Mouse (Mus musculus): ENCODE results near the gene Slco2a1. TPM values are rescaled to one million over a fixed set of nuclear protein-coding genes. Genes with fewer than 3 reads are reported as not detected.

Slco2a1 gene
- 38.0 and 84.7 TPM in 2 replicates for polyA plus RNA-seq (2012; rRNA removed)

DNA sequence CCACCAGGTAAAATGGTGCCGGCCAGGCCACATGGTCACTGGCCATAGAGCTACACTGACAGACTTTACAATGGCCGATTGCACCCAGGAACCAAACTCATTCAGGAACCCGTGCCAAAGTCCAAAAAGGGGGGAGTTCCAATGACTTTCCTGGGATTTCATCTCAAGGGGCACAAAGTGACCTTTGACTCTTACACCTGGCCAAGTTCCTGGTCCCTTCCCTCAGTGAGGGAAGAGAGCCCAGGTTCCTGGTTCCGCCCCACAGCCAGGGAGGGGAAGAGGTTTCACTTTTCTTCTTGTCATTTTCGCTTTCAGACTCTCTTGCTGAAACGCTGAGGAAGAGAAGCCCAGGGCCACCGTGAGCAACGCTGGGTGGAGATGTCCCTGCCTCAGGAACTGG lies at the start of gene Slco2a1:
Gene Slco2a1 (plus strand): TSS at position 251 of the 400 bp plus-strand sequence.
- no peaks in the 10 kb centered on the region for H3K27me3 ChIP-seq (ENCODE audit: control insufficient read depth, insufficient read depth, low read length)
- TF ChIP-seq POLR2A (IDR thresholded peaks at IDR 0.05; ENCODE audit: low read depth, low read length) (no peak), CTCF (IDR thresholded peaks at IDR 0.05; ENCODE audit: extremely low read depth, insufficient read length, insufficient replicate concordance, low read depth, low read length) (no peak)
- WGBS = 22% methylated on average over 8 of the region's 8 CpGs
- H3K4me1 ChIP-seq (ENCODE audit: control insufficient read depth, insufficient read depth, insufficient read length, low read length) = peaks cover 27% of the 10 kb centered on the region
- peak within 1 kb of the TSS; percentile 27; the same call in 1 of the 2 replicates for H3K4me3 ChIP-seq (ENCODE audit: low read depth, low read length)
- peak within 1 kb of the TSS; percentile 82 for H3K27ac ChIP-seq (ENCODE audit: insufficient read depth, low read depth, low read length)
- no peaks in the 10 kb centered on the region for H3K36me3 ChIP-seq (ENCODE audit: control insufficient read depth, insufficient read depth, low read length)

GRCm38 (mm10) chr9:102942221-102942620 lies 46.3 kb upstream of the Slco2a1 start:
- WGBS = 85% methylated on average over 4 of the region's 4 CpGs
- no peak for TF ChIP-seq POLR2A (IDR thresholded peaks at IDR 0.05; ENCODE audit: low read depth, low read length)
- TF ChIP-seq CTCF (IDR thresholded peaks at IDR 0.05; ENCODE audit: extremely low read depth, insufficient read length, insufficient replicate concordance, low read depth, low read length) = no peak

GRCm38 (mm10) chr9:102944891-102945290 lies 43.6 kb upstream of the Slco2a1 start:
- WGBS = 85% methylated on average over 9 of the region's 9 CpGs
- no peak overlapping the region for H3K27ac ChIP-seq (ENCODE audit: insufficient read depth, low read depth, low read length)
- no peaks in the 10 kb centered on the region for H3K36me3 ChIP-seq (ENCODE audit: control insufficient read depth, insufficient read depth, low read length)
- no peak for TF ChIP-seq POLR2A (IDR thresholded peaks at IDR 0.05; ENCODE audit: low read depth, low read length)
- TF ChIP-seq CTCF (IDR thresholded peaks at IDR 0.05; ENCODE audit: extremely low read depth, insufficient read length, insufficient replicate concordance, low read depth, low read length) = no peak
- no peaks in the 10 kb centered on the region for H3K4me1 ChIP-seq (ENCODE audit: control insufficient read depth, insufficient read depth, insufficient read length, low read length)
- no peaks in the 10 kb centered on the region for H3K27me3 ChIP-seq (ENCODE audit: control insufficient read depth, insufficient read depth, low read length)
- H3K4me3 ChIP-seq (ENCODE audit: low read depth, low read length) = no peak overlapping the region

More at GRCm38 (mm10) chr9:102942221-102942620, 46.3 kb upstream of the Slco2a1 start:
- H3K36me3 ChIP-seq (ENCODE audit: control insufficient read depth, insufficient read depth, low read length) = no peaks in the 10 kb centered on the region
- no peak overlapping the region for H3K4me3 ChIP-seq (ENCODE audit: low read depth, low read length)
- H3K27me3 ChIP-seq (ENCODE audit: control insufficient read depth, insufficient read depth, low read length) = no peaks in the 10 kb centered on the region
- no peaks in the 10 kb centered on the region for H3K4me1 ChIP-seq (ENCODE audit: control insufficient read depth, insufficient read depth, insufficient read length, low read length)
- H3K27ac ChIP-seq (ENCODE audit: insufficient read depth, low read depth, low read length) = no peak overlapping the region

DNA sequence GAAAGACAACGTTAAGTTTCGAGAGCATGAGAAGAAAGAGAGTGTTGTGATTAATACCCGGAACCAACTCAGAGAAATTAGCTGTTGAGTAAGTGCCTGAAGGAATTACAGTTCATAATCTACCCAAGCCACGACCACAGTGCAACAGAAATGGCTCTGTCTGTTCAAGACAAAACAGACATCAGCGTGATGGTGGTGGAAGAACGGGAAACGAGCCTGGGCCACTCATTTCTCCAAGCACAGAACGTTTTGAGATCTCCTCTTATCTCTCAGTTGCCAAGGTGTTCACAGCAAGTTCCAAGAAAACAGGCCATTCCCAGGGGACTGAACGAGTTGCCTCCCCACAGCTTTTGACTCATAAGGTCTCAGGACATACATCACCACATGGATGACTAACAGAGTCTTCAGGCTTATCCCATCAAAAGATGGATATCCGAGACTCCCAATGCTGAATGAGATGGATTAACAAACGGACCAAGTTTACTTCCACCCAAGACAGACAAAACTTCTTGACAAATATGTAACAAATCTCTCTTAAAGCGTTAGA lies 42.0 kb upstream of the Slco2a1 start:
- no peaks in the 10 kb centered on the region for H3K36me3 ChIP-seq (ENCODE audit: control insufficient read depth, insufficient read depth, low read length)

GRCm38 (mm10) chr9:102948706-102949105 lies 39.8 kb upstream of the Slco2a1 start:
- Histone ChIP-seq H3K27me3 (ENCODE audit: control insufficient read depth, insufficient read depth, low read length) (no peaks in the 10 kb centered on the region), H3K36me3 (ENCODE audit: control insufficient read depth, insufficient read depth, low read length) (no peaks in the 10 kb centered on the region), H3K4me1 (ENCODE audit: control insufficient read depth, insufficient read depth, insufficient read length, low read length) (no peaks in the 10 kb centered on the region), H3K4me3 (ENCODE audit: low read depth, low read length) (no peak overlapping the region), H3K27ac (ENCODE audit: insufficient read depth, low read depth, low read length) (no peak overlapping the region)
- 86% methylated on average over 5 of the region's 5 CpGs for WGBS
- TF ChIP-seq POLR2A (IDR thresholded peaks at IDR 0.05; ENCODE audit: low read depth, low read length) = no peak
- TF ChIP-seq CTCF (IDR thresholded peaks at IDR 0.05; ENCODE audit: extremely low read depth, insufficient read length, insufficient replicate concordance, low read depth, low read length) = no peak

More for the DNA sequence above, 42.0 kb upstream of the Slco2a1 start:
- Histone ChIP-seq H3K27me3 (ENCODE audit: control insufficient read depth, insufficient read depth, low read length) (no peaks in the 10 kb centered on the region), H3K4me1 (ENCODE audit: control insufficient read depth, insufficient read depth, insufficient read length, low read length) (no peaks in the 10 kb centered on the region), H3K27ac (ENCODE audit: insufficient read depth, low read depth, low read length) (no peak overlapping the region), H3K4me3 (ENCODE audit: low read depth, low read length) (no peak overlapping the region)
- TF ChIP-seq POLR2A (IDR thresholded peaks at IDR 0.05; ENCODE audit: low read depth, low read length) (no peak), CTCF (IDR thresholded peaks at IDR 0.05; ENCODE audit: extremely low read depth, insufficient read length, insufficient replicate concordance, low read depth, low read length) (no peak)
- 82% methylated on average over 12 of the region's 12 CpGs for WGBS

- WGBS = 78% methylated on average over 9 of the region's 9 CpGs
- H3K27me3 ChIP-seq (ENCODE audit: control insufficient read depth, insufficient read depth, low read length) = no peaks in the 10 kb centered on the region
- H3K36me3 ChIP-seq (ENCODE audit: control insufficient read depth, insufficient read depth, low read length) = no peaks in the 10 kb centered on the region
- TF ChIP-seq CTCF (IDR thresholded peaks at IDR 0.05; ENCODE audit: extremely low read depth, insufficient read length, insufficient replicate concordance, low read depth, low read length) (no peak), POLR2A (IDR thresholded peaks at IDR 0.05; ENCODE audit: low read depth, low read length) (no peak)
- no peak overlapping the region for H3K4me3 ChIP-seq (ENCODE audit: low read depth, low read length)
- H3K4me1 ChIP-seq (ENCODE audit: control insufficient read depth, insufficient read depth, insufficient read length, low read length) = no peaks in the 10 kb centered on the region
- no peak overlapping the region for H3K27ac ChIP-seq (ENCODE audit: insufficient read depth, low read depth, low read length)
Observed at GRCm38 (mm10) chr9:102951091-102951994, 37.2 kb upstream of the Slco2a1 start.

- no peaks in the 10 kb centered on the region for H3K27me3 ChIP-seq (ENCODE audit: control insufficient read depth, insufficient read depth, low read length)
- H3K4me1 ChIP-seq (ENCODE audit: control insufficient read depth, insufficient read depth, insufficient read length, low read length) = no peaks in the 10 kb centered on the region
- H3K4me3 ChIP-seq (ENCODE audit: low read depth, low read length) = no peak overlapping the region
- no peak overlapping the region for H3K27ac ChIP-seq (ENCODE audit: insufficient read depth, low read depth, low read length)
- no peaks in the 10 kb centered on the region for H3K36me3 ChIP-seq (ENCODE audit: control insufficient read depth, insufficient read depth, low read length)
- WGBS = 87% methylated on average over 3 of the region's 3 CpGs
- TF ChIP-seq POLR2A (IDR thresholded peaks at IDR 0.05; ENCODE audit: low read depth, low read length) (no peak), CTCF (IDR thresholded peaks at IDR 0.05; ENCODE audit: extremely low read depth, insufficient read length, insufficient replicate concordance, low read depth, low read length) (no peak)
Observed at GRCm38 (mm10) chr9:102955866-102956265, 32.6 kb upstream of the Slco2a1 start.
